8 mouse cellular contexts compared by ENCODE assay signal in the genomic region with DNA sequence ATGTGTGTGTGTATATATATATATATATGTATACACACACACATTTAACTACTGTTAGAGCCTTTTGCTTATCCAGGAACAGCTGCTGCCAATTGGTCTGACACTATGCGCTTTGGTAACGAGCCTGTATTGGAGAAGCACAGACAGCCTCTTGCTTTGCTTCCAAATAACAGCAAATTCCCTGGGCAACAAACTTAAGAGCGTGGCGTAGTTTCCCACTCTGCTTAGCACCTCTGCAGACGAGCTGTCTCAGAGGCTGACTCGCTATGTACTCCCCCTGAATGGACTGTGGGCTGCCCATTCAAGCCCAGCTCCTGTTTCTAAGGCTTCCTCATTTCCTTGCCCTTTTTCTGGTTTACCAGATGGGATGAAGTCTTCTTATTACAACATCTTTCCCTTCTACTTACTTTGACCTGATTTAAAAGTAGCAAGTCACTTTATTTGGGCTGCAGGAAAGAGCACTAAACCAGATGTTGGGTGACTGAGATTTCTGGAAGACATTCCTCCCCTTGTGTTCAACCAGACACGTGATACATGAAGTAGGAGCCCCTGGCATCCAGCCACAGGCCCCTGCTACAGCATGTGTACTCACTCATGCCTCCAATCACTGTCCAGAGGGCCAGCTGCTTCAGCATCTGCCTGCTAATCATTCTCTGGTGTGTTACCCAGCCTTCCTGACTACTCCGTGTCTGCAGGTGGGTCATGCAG.
DNase-seq lines count a peak whose midpoint lies in the region; ATAC-seq and TF ChIP-seq lines count a peak whose summit lies in the region.
"Had no signal": no experiment of that assay in that cellular context is flagged by ENCODE, and none has a peak within 500 bp of the region (broad histone marks: within the 10 kb centered on the region; RNA-seq: fewer than 3 reads in every experiment).

No protein-coding gene starts in this region.

- TF ChIP-seq POLR2A in embryonic fibroblast, embryonic 13.5 days (IDR thresholded peaks at IDR 0.05; ENCODE audit: low read depth, low read length), result no peak

- H3K4me3 ChIP-seq in midbrain, postnatal 0 days (ENCODE audit: low read depth, low read length), result no peak overlapping the region
- H3K4me3 ChIP-seq in midbrain, embryonic 14.5 days (replicated peaks; ENCODE audit: low read depth, low read length), result no peak overlapping the region
- H3K4me3 ChIP-seq in embryonic fibroblast, embryonic 13.5 days (ENCODE audit: insufficient read depth, low read length), result no peak overlapping the region
- H3K4me3 ChIP-seq in neural tube, embryonic 11.5 days (ENCODE audit: low read depth, low read length), result no peak overlapping the region
- H3K4me3 ChIP-seq: neural tube, embryonic 13.5 days had no signal

- DNase-seq in midbrain, postnatal 0 days (ENCODE audit: low spot score), result no peak
- DNase-seq in midbrain, embryonic 14.5 days, result no peak
- peak; percentile 57 for DNase-seq in heart, postnatal 25 days (ENCODE audit: low spot score)
- DNase-seq in neural tube, embryonic 11.5 days (ENCODE audit: low spot score), result peak; percentile 45
- DNase-seq in spleen, adult 18-20 months, result no peak
- no peak for DNase-seq in cerebellum, adult 11-12 months

- ATAC-seq in midbrain, postnatal 0 days (ENCODE audit: low FRiP score), result 0 out of 2 replicates have a peak, but pooled peaks have one; percentile 16
- ATAC-seq in midbrain, embryonic 14.5 days (ENCODE audit: low FRiP score, low TSS enrichment), result no peak
- ATAC-seq in neural tube, embryonic 11.5 days (ENCODE audit: insufficient read depth, low FRiP score, low TSS enrichment), result no peak

- no peak overlapping the region for H3K27ac ChIP-seq in midbrain, postnatal 0 days (ENCODE audit: low read depth, low read length)
- H3K27ac ChIP-seq in midbrain, embryonic 14.5 days (replicated peaks; ENCODE audit: low read depth, low read length), result no peak overlapping the region
- H3K27ac ChIP-seq in embryonic fibroblast, embryonic 13.5 days (ENCODE audit: insufficient read depth, low read length), result peak overlapping the region; percentile 10; the same call in 1 of the 2 replicates
- no peak overlapping the region for H3K27ac ChIP-seq in neural tube, embryonic 11.5 days (ENCODE audit: low read depth, low read length)
- H3K27ac ChIP-seq: neural tube, embryonic 13.5 days had no signal

- intact Hi-C loops in heart, postnatal 25 days (cut with DNase I), result no loop called here

- H3K27me3 ChIP-seq in midbrain, postnatal 0 days (ENCODE audit: insufficient read depth, low read length), result no peaks in the 10 kb centered on the region
- no peaks in the 10 kb centered on the region for H3K27me3 ChIP-seq in midbrain, embryonic 14.5 days (ENCODE audit: control insufficient read depth, insufficient read depth, low read length)
- H3K27me3 ChIP-seq in neural tube, embryonic 11.5 days (ENCODE audit: control insufficient read depth, insufficient read depth, low read length), result no peaks in the 10 kb centered on the region
- H3K27me3 ChIP-seq: neural tube, embryonic 13.5 days had no signal

- no peak for TF ChIP-seq CTCF in midbrain, postnatal 0 days (IDR thresholded peaks at IDR 0.05)
- no peak for TF ChIP-seq CTCF in embryonic fibroblast, embryonic 13.5 days (IDR thresholded peaks at IDR 0.05; ENCODE audit: borderline replicate concordance, insufficient read depth, low read length)

- no peaks in the 10 kb centered on the region for H3K36me3 ChIP-seq in midbrain, postnatal 0 days (ENCODE audit: insufficient read depth, low read length)
- H3K36me3 ChIP-seq in midbrain, embryonic 14.5 days (ENCODE audit: control insufficient read depth, insufficient read depth, low read length), result no peaks in the 10 kb centered on the region
- H3K36me3 ChIP-seq in neural tube, embryonic 11.5 days (ENCODE audit: control insufficient read depth, insufficient read depth, low read length), result no peaks in the 10 kb centered on the region
- H3K36me3 ChIP-seq: neural tube, embryonic 13.5 days had no signal

- WGBS in midbrain, postnatal 0 days, result 80% methylated on average over 8 of the region's 8 CpGs
- WGBS in midbrain, embryonic 14.5 days, result 81% methylated on average over 8 of the region's 8 CpGs
- 68% methylated on average over 8 of the region's 8 CpGs for WGBS in neural tube, embryonic 11.5 days

- H3K9ac ChIP-seq in midbrain, postnatal 0 days (replicated peaks; ENCODE audit: low read length, poor library complexity, severe bottlenecking), result no peak overlapping the region
- no peak overlapping the region for H3K9ac ChIP-seq in midbrain, embryonic 14.5 days (replicated peaks; ENCODE audit: low read length)
- no peak overlapping the region for H3K9ac ChIP-seq in neural tube, embryonic 11.5 days (ENCODE audit: low read length)
- H3K9ac ChIP-seq: neural tube, embryonic 13.5 days had no signal

- H3K9me3 ChIP-seq in midbrain, postnatal 0 days (ENCODE audit: low read length), result no peaks in the 10 kb centered on the region
- no peaks in the 10 kb centered on the region for H3K9me3 ChIP-seq in midbrain, embryonic 14.5 days (ENCODE audit: control insufficient read depth, low read length)
- H3K9me3 ChIP-seq in neural tube, embryonic 11.5 days (ENCODE audit: control insufficient read depth, low read length), result no peaks in the 10 kb centered on the region
- H3K9me3 ChIP-seq: neural tube, embryonic 13.5 days had no signal

- no peak overlapping the region for H3K4me2 ChIP-seq in midbrain, postnatal 0 days (ENCODE audit: low read depth, low read length, poor library complexity, severe bottlenecking)
- no peak overlapping the region for H3K4me2 ChIP-seq in midbrain, embryonic 14.5 days (ENCODE audit: low read length)
- H3K4me2 ChIP-seq in neural tube, embryonic 11.5 days (ENCODE audit: low read depth), result no peak overlapping the region
- H3K4me2 ChIP-seq: neural tube, embryonic 13.5 days had no signal

- no peaks in the 10 kb centered on the region for H3K4me1 ChIP-seq in midbrain, postnatal 0 days (ENCODE audit: insufficient read depth, low read length)
- H3K4me1 ChIP-seq in midbrain, embryonic 14.5 days (ENCODE audit: control insufficient read depth, insufficient read depth, low read length), result no peaks in the 10 kb centered on the region
- H3K4me1 ChIP-seq in embryonic fibroblast, embryonic 13.5 days (ENCODE audit: control insufficient read depth, insufficient read depth, low read length), result no peaks in the 10 kb centered on the region
- H3K4me1 ChIP-seq in neural tube, embryonic 11.5 days (ENCODE audit: control insufficient read depth, insufficient read depth, low read length), result no peaks in the 10 kb centered on the region
- H3K4me1 ChIP-seq: neural tube, embryonic 13.5 days had no signal

Comparison
In these comparisons a context has a peak if more than half of its experiments do, and no peak if none do; other contexts are left out.
1. DNase-seq: peak in heart, postnatal 25 days (single experiment) and neural tube, embryonic 11.5 days (single experiment); none in midbrain, postnatal 0 days (single experiment), midbrain, embryonic 14.5 days (single experiment), spleen, adult 18-20 months (0 of 2) and cerebellum, adult 11-12 months (single experiment).